Mouse (Mus musculus): ENCODE data around the gene Dpp6.

GRCm38 (mm10) chr5:26941471-26941870 lies 124.5 kb downstream of the Dpp6 start:
- TF ChIP-seq CTCF (IDR thresholded peaks at IDR 0.05; ENCODE audit: low read depth, low read length) (no peak), GATA1 (IDR thresholded peaks at IDR 0.05; ENCODE audit: borderline replicate concordance, low read length) (no peak), GATA2 (IDR thresholded peaks at IDR 0.05; ENCODE audit: borderline replicate concordance, low read depth, low read length) (no peak), POLR2AphosphoS5 (IDR thresholded peaks at IDR 0.05; ENCODE audit: insufficient replicate concordance, low read depth, low read length) (no peak), TAL1 (conservative IDR thresholded peaks at IDR 0.05; ENCODE audit: low read depth, low read length) (no peak)

Data from G1E (cell line).